Mouse (Mus musculus) intestine, embryonic 15.5 days (tissue): ENCODE results near the gene Dixdc1. TPM values are rescaled to one million over a fixed set of nuclear protein-coding genes. Genes with fewer than 3 reads are reported as not detected.
A peak's percentile ranks its signal among the peaks of the same experiment; 100 is the strongest.
"Not testable (repeated sequence)": the region's sequence is repeated elsewhere in the genome, so short reads cannot be mapped to it uniquely, and the experiment has no call there.

ENCODE experiments used
- ATAC-seq: fragments of 200-750 bp; cut with Nextera tagmentation; 2 replicates; pipeline ENCODE4 v1.8.0; 2017; ENCODE audit warnings: moderate TSS enrichment, moderate library complexity
- H3K27ac ChIP-seq: fragments of 300-500 bp; sonication (generic); 2 replicates; pipeline ENCODE4 v1.5.1; 2015; ENCODE audit warnings: mild to moderate bottlenecking, inconsistent platforms
- H3K27me3 ChIP-seq: fragments of 300-500 bp; sonication (generic); replicated peaks from 2 replicates; pipeline ENCODE4 v1.6.1; 2015; ENCODE audit warnings: inconsistent platforms
- H3K36me3 ChIP-seq: fragments of 300-500 bp; sonication (generic); 2 replicates; pipeline ENCODE4 v1.6.1; 2015; ENCODE audit warnings: inconsistent platforms
- H3K4me1 ChIP-seq: fragments of 300-500 bp; sonication (generic); replicated peaks from 2 replicates; pipeline ENCODE4 v1.6.1; 2015; ENCODE audit warnings: inconsistent platforms
- H3K4me2 ChIP-seq: fragments of 300-500 bp; sonication (generic); replicated peaks from 2 replicates; pipeline ENCODE4 v1.6.1; 2015; ENCODE audit warnings: mild to moderate bottlenecking, inconsistent platforms
- H3K4me3 ChIP-seq: fragments of 300-500 bp; sonication (generic); replicated peaks from 2 replicates; pipeline ENCODE4 v1.5.1; 2015; ENCODE audit warnings: inconsistent platforms
- H3K9ac ChIP-seq: fragments of 300-500 bp; sonication (generic); 2 replicates; pipeline ENCODE4 v1.6.1; 2015; ENCODE audit warnings: inconsistent platforms
- H3K9me3 ChIP-seq: fragments of 300-500 bp; sonication (generic); 2 replicates; pipeline ENCODE4 v1.6.1; 2016; ENCODE audit warnings: inconsistent platforms
- WGBS: fragments of 180-500 bp; shearing (Covaris S2); methylation state at CpG from one replicate; pipeline ENCODE4 v1.1.7; 2015; 5-methylcytosine and 5-hydroxymethylcytosine counted together
- polyA plus RNA-seq: library from polyadenylated mRNA; unstranded; fragments of >200 nt; fragmentation: Nextera tagmentation; extraction: Ambion mirVana; gene quantifications from 2 replicates; pipeline ENCODE4 v1.2.1, GENCODE M21; 2015

Dixdc1 gene
- polyA plus RNA-seq, 1 experiment from 2014 or later, result 6.1 TPM

GRCm38 (mm10) chr9:50659392-50660217 is 79.7 kb downstream of the Dixdc1 start, which contains the start of gene Dlat:
Dlat (minus strand) TSS chr9:50659780.
- WGBS, result under 1% methylated on average over 63 of the region's 63 CpGs
- Histone ChIP-seq H3K27ac (peak within 1 kb of the TSS; percentile 84), H3K27me3 (no peaks in the 10 kb centered on the region)

DNA sequence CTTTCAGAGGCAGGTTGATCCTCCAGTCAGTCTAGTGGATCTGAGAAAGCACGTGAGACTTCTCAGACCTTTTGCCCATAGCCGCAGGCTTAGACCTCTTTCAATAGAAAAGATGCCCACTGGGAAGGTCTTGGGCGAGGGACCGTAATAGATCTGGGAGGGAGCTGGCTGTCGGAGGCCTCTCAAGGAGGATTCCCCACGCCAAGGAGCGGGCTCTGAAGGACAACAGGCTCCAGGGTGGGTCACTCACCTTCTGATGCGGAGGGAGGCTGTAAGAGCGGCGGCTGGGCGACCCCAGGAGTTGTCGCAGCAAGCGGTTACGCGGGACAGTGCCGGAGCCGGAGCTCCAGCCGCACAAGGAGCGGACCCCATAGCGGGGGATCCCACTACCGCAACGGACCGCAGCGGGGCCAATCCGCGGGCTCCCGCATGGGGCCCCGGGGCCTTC is 80.4 kb downstream of the Dixdc1 start:
- H3K27ac ChIP-seq, result peak overlapping the region; percentile 84
- H3K9me3 ChIP-seq, result no peaks in the 10 kb centered on the region
- H3K36me3 ChIP-seq, result no peaks in the 10 kb centered on the region; the same call in 1 of the 2 replicates
- peak overlapping the region; percentile 82 for H3K4me2 ChIP-seq
- H3K4me1 ChIP-seq, result peaks cover 7% of the 10 kb centered on the region; the same call in 1 of the 2 replicates
- no peaks in the 10 kb centered on the region for H3K27me3 ChIP-seq
- ATAC-seq, result peak; percentile 72; the same call in 1 of the 2 replicates
- WGBS, result under 1% methylated on average over 28 of the region's 28 CpGs
- peak overlapping the region; percentile 77 for H3K4me3 ChIP-seq
- peak overlapping the region; percentile 86 for H3K9ac ChIP-seq

More at GRCm38 (mm10) chr9:50659392-50660217, 79.7 kb downstream of the Dixdc1 start, which contains the start of gene Dlat:
- no peaks in the 10 kb centered on the region for H3K9me3 ChIP-seq
- H3K9ac ChIP-seq, result peak within 1 kb of the TSS; percentile 86
- peaks cover 7% of the 10 kb centered on the region; the same call in 1 of the 2 replicates for H3K4me1 ChIP-seq
- peak within 1 kb of the TSS; percentile 82 for H3K4me2 ChIP-seq
- no peaks in the 10 kb centered on the region; the same call in 1 of the 2 replicates for H3K36me3 ChIP-seq
- peak; percentile 94 for ATAC-seq
- H3K4me3 ChIP-seq, result peak within 1 kb of the TSS; percentile 77

DNA sequence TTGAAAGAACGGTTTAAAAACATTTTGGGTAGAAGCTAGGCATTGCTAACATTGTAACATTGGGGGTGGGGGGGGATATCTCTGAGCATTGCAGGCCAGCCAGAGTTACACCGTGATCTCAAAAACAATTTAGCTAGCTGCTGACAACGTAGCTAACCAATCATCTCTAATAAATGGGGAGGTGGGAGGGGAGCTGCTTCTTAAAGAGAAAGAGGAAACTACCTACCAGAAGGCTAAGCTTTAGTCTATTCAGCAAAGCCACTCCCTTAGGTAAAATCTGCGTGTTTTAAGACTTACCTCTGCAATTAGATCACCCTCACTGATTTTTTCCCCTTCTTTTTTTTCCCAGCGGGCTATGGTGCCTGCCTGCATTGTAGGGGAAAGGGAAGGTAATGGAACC is 80.9 kb downstream of the Dixdc1 start:
- no peak overlapping the region for H3K27ac ChIP-seq
- H3K4me2 ChIP-seq, result peak overlapping the region; percentile 82
- H3K9me3 ChIP-seq, result no peaks in the 10 kb centered on the region
- no peak for ATAC-seq
- H3K4me1 ChIP-seq, result peaks cover 7% of the 10 kb centered on the region; the same call in 1 of the 2 replicates
- no peaks in the 10 kb centered on the region for H3K27me3 ChIP-seq
- peak overlapping the region; percentile 86 for H3K9ac ChIP-seq
- WGBS, result 18% methylated on average over 5 of the region's 5 CpGs
- H3K4me3 ChIP-seq, result peak overlapping the region; percentile 77
- H3K36me3 ChIP-seq, result no peaks in the 10 kb centered on the region; the same call in 1 of the 2 replicates

DNA sequence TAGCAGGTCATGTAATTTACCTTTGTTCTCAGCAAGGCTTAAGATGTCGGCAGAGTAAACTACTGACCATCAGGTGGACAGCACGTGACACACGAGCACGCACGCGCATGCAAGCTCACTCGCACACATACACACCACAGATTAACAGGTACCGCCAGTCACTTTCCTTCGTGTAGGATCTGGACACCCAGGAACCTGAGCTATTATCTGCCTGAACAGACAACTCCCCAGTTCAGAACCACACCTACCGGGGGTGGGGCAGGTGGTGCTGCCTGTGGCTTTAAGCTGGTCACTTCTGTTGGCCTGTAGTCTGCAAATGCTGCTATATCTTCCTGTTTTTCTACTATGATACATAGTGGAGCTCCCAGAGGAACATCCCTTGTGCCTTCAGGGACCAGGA is 88.8 kb downstream of the Dixdc1 start:
- Histone ChIP-seq H3K27ac (no peak overlapping the region), H3K4me1 (no peaks in the 10 kb centered on the region), H3K27me3 (no peaks in the 10 kb centered on the region), H3K9me3 (no peaks in the 10 kb centered on the region), H3K9ac (no peak overlapping the region), H3K36me3 (peaks cover 14% of the 10 kb centered on the region), H3K4me2 (no peak overlapping the region), H3K4me3 (no peak overlapping the region)
- WGBS, result 94% methylated on average over 10 of the region's 10 CpGs
- no peak for ATAC-seq

GRCm38 (mm10) chr9:50646826-50647370 is 92.4 kb downstream of the Dixdc1 start:
- Histone ChIP-seq H3K9ac (no peak overlapping the region), H3K4me3 (no peak overlapping the region), H3K36me3 (peaks cover 19% of the 10 kb centered on the region), H3K4me2 (no peak overlapping the region), H3K27me3 (no peaks in the 10 kb centered on the region), H3K9me3 (no peaks in the 10 kb centered on the region), H3K4me1 (no peaks in the 10 kb centered on the region), H3K27ac (no peak overlapping the region)
- ATAC-seq, result no peak
- WGBS, result 84% methylated on average over 10 of the region's 10 CpGs

GRCm38 (mm10) chr9:50634270-50634669 is 105.0 kb downstream of the Dixdc1 start:
- no peak overlapping the region for H3K27ac ChIP-seq
- H3K9ac ChIP-seq, result no peak overlapping the region
- WGBS, result 93% methylated on average over 11 of the region's 11 CpGs
- H3K9me3 ChIP-seq, result no peaks in the 10 kb centered on the region
- no peak overlapping the region for H3K4me3 ChIP-seq
- peaks cover 14% of the 10 kb centered on the region for H3K36me3 ChIP-seq
- ATAC-seq, result no peak
- no peak overlapping the region for H3K4me2 ChIP-seq
- H3K4me1 ChIP-seq, result no peaks in the 10 kb centered on the region
- H3K27me3 ChIP-seq, result no peaks in the 10 kb centered on the region

GRCm38 (mm10) chr9:50633059-50633458 is 106.3 kb downstream of the Dixdc1 start:
- Histone ChIP-seq H3K4me2 (no peak overlapping the region), H3K4me1 (no peaks in the 10 kb centered on the region), H3K9ac (no peak overlapping the region), H3K36me3 (peaks cover 14% of the 10 kb centered on the region), H3K9me3 (no peaks in the 10 kb centered on the region), H3K27ac (no peak overlapping the region), H3K27me3 (no peaks in the 10 kb centered on the region), H3K4me3 (no peak overlapping the region)
- no peak for ATAC-seq
- 70% methylated on average over 2 of the region's 2 CpGs for WGBS

DNA sequence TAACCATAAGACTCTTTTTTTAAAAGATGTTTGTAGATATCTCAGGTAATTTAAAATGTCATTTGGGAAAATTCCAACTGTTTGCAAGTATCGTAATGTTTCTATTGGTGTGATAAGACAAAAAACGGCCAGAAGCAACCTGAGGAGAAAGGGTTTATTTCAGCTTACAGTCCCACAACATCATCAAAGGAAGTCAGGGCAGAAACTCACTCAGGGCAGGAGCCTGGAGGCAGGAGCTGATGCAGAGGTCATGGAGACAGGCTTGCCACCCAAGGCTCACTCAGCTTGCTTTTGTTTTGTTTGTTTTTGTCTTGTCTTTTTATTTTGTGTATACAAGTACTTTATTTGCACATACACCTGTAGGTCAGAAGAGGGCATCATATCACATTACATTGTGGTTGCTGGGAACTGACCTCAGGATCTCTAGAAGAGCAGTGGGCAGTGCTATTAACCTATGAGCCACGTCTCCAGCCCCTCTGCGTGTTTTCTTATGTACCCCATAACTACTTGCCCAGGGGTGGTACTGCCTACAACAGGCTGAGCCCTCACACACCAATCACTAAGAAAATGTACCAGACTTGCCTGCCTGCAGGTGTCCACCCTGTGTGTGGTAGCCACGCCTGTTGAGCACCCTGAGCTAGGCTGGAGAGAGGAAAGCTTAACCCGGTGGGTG is 107.2 kb downstream of the Dixdc1 start:
- H3K9ac ChIP-seq, result no peak overlapping the region
- H3K36me3 ChIP-seq, result peaks cover 14% of the 10 kb centered on the region
- no peak overlapping the region for H3K4me3 ChIP-seq
- H3K4me2 ChIP-seq, result no peak overlapping the region
- WGBS, result 84% methylated on average over 6 of the region's 6 CpGs
- no peaks in the 10 kb centered on the region for H3K4me1 ChIP-seq
- peak; percentile 36; the same call in 1 of the 2 replicates for ATAC-seq
- H3K27me3 ChIP-seq, result no peaks in the 10 kb centered on the region
- H3K9me3 ChIP-seq, result no peaks in the 10 kb centered on the region
- no peak overlapping the region for H3K27ac ChIP-seq

DNA sequence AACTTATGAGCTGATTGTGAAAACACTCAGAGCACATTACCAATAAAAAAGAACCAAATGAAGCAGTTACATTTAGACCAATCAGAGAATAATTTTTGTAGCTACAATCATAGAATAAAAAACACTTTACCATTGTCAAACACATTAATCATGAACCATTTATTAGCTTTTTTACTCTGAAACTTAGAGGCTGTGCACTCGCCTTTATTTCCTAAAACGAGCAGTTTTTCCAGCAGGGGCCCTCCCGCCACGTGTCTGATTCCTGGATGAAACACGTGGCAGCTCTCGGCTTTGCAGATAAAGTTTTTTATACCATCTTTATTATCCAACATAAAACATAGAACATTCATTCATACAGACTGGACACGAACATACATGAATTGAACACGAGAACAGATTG is 108.4 kb downstream of the Dixdc1 start:
- H3K27me3 ChIP-seq, H3K4me3 ChIP-seq, H3K27ac ChIP-seq, H3K9me3 ChIP-seq, ATAC-seq, H3K9ac ChIP-seq, H3K4me1 ChIP-seq, H3K4me2 ChIP-seq: not testable (repeated sequence)
- 93% methylated on average over 6 of the region's 8 CpGs for WGBS
- peaks cover 14% of the 10 kb centered on the region; the same call in 1 of the 2 replicates for H3K36me3 ChIP-seq

DNA sequence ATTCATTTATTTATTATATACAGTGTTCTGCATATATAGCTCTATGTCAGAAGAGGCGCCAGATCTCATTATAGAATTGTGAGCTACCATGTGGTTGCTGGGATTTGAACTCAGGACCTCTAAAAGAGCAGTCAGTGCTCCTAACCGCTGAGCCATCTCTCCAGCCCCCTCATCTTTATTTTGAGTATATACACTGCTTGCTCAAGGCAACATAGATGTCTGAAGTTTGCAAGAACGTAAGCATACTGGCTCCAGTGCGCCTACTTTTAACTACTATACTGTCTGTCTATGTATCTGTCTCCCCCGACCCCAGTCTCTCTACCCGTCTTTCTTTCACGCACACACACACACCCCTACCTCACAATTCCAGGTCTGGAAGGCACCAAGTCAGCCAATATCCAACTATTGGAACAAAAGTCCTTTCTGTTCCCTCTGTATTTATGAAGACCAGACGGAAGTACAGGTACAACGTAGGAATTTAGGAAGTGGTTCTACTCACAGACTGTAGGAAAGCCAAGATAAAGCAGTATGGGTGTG is 121.5 kb downstream of the Dixdc1 start:
- H3K4me1 ChIP-seq, result 0 out of 2 replicates have a peak, but pooled peaks cover 2% of the 10 kb centered on the region
- WGBS, result 60% methylated on average over 9 of the region's 9 CpGs
- no peak for ATAC-seq

DNA sequence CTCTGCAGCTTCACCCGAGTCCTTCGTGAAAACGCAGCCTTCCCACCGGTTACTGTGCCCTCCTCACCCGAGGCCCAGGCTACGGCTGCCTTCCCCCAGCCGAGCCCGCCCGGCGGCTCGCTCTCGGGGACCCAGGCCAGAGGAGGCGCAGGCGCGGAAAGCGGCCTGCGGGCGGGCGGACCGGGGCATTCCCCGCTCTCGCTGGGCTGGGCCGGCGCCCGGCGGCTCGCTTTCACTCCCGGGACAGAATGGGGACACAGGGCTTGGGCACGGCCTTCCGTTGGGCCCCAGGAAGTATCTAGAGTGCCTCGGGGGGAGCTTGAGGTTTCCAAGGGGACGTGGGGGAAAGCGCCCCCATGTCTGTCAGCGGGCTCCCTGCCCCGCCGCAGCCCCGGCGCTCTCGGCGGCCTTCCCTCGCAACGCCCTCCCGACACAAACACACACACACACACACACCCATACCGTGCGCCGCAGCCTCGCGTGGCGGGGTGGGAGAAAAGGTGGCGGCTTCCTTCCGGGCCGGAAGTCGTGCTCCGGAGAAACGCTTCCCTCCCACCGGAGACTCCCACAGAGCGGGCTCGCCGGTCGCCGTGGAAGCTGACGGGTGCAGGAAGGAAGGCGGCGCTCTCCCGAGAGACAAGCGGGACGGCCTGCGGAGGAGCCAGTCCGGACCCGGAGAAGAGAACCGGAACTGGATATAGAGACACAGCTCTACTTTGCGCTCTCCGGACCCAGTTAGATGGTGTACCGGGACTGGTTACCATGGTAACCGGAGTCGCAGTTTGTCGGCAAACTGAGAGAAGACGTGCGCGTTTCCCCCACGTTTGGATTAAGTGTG is 122.3 kb downstream of the Dixdc1 start, which contains the start of the genes Pih1d2 and Nkapd1:
TSS of gene Pih1d2 (plus strand) at position 556 of the 838 bp plus-strand sequence.
TSS of gene Nkapd1 (minus strand) at position 699 of the 838 bp plus-strand sequence.
- Histone ChIP-seq H3K27ac (peak within 1 kb of the TSS; percentile 96), H3K36me3 (peaks cover 12% of the 10 kb centered on the region), H3K9ac (peak within 1 kb of the TSS; percentile 98), H3K4me2 (peak within 1 kb of the TSS; percentile 71), H3K4me3 (peak within 1 kb of the TSS; percentile 100), H3K27me3 (no peaks in the 10 kb centered on the region), H3K4me1 (0 out of 2 replicates have a peak, but pooled peaks cover 2% of the 10 kb centered on the region), H3K9me3 (no peaks in the 10 kb centered on the region)
- ATAC-seq, result peak; percentile 96
- WGBS, result under 1% methylated on average over 81 of the region's 81 CpGs

More for the DNA sequence above, 121.5 kb downstream of the Dixdc1 start:
- no peak overlapping the region for H3K9ac ChIP-seq
- H3K9me3 ChIP-seq, result no peaks in the 10 kb centered on the region
- H3K4me2 ChIP-seq, result peak overlapping the region; percentile 71
- H3K27ac ChIP-seq, result no peak overlapping the region
- peaks cover 10% of the 10 kb centered on the region for H3K36me3 ChIP-seq
- peak overlapping the region; percentile 100 for H3K4me3 ChIP-seq
- H3K27me3 ChIP-seq, result no peaks in the 10 kb centered on the region
